Mouse (Mus musculus) testis, adult 2 months (tissue): ENCODE results near the gene Agpat2. TPM values are rescaled to one million over a fixed set of nuclear protein-coding genes. Genes with fewer than 3 reads are reported as not detected.

Experiments
- H3K27ac ChIP-seq: fragments of 200-500 bp; 2 replicates; pipeline ENCODE4 v1.5.1; 2012; ENCODE audit warnings: low read depth, low read length; ENCODE audit not compliant: control insufficient read depth, insufficient read depth
- H3K27me3 ChIP-seq: fragments of 200-500 bp; 2 replicates; pipeline ENCODE4 v1.6.1; 2012; ENCODE audit warnings: mild to moderate bottlenecking, low read length, moderate library complexity; ENCODE audit not compliant: control insufficient read depth, insufficient read depth
- H3K36me3 ChIP-seq: fragments of 200-500 bp; 2 replicates; pipeline ENCODE4 v1.6.1; 2012; ENCODE audit warnings: mild to moderate bottlenecking, low read length; ENCODE audit not compliant: control insufficient read depth, insufficient read depth
- H3K4me1 ChIP-seq: fragments of 200-500 bp; 2 replicates; pipeline ENCODE4 v1.6.1; 2012; ENCODE audit warnings: low read length; ENCODE audit not compliant: control insufficient read depth, insufficient read depth
- H3K4me3 ChIP-seq: fragments of 200-500 bp; 2 replicates; pipeline ENCODE4 v1.5.1; 2012; ENCODE audit warnings: low read depth, mild to moderate bottlenecking, low read length, moderate library complexity, mixed read lengths; ENCODE audit not compliant: control insufficient read depth
- CTCF ChIP-seq: fragments of 200-500 bp; IDR thresholded peaks from 2 replicates; pipeline ENCODE4 v1.5.1; 2012; ENCODE audit warnings: low read depth, mild to moderate bottlenecking, inconsistent platforms, low read length, moderate library complexity; ENCODE audit not compliant: control insufficient read depth, insufficient read depth, insufficient replicate concordance
- POLR2A ChIP-seq: fragments of 200-500 bp; IDR thresholded peaks from 2 replicates; pipeline ENCODE4 v1.6.1; 2012; ENCODE audit warnings: low read depth, mild to moderate bottlenecking, inconsistent platforms, low read length, moderate library complexity; ENCODE audit not compliant: control insufficient read depth
- polyA plus RNA-seq: library from polyadenylated mRNA; depleted of rRNA; stranded (reverse); fragments of >200 nt; gene quantifications from 2 replicates; pipeline ENCODE4 v1.2.3, GENCODE M21; 2012; rRNA removed

Gene Agpat2
- polyA plus RNA-seq, 1 experiment = 223 TPM

DNA sequence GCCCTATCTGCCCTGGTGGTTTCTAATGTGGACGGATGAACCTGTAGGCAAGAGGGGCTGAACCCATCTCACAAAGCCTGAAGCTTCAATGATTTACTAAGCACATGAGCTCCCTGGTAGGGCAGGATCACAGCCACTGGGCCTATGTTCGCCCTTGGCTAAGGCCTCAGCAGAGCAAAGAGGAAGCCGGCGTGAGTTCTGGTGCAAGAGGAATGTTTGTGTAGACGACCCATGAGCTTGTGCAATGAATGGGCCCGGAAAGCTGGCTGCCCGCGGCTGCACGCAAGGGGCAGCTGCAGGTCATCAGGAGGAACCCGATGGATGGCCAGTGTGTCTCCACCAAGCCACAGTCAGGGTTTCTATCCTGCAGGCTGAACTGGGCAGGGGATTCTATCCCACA, 54.4 kb downstream of the Agpat2 start:
- H3K36me3 ChIP-seq = no peaks in the 10 kb centered on the region
- no peak for TF ChIP-seq CTCF
- TF ChIP-seq POLR2A = no peak
- no peak overlapping the region for H3K27ac ChIP-seq
- no peaks in the 10 kb centered on the region for H3K4me1 ChIP-seq
- H3K27me3 ChIP-seq = no peaks in the 10 kb centered on the region
- no peak overlapping the region for H3K4me3 ChIP-seq

DNA sequence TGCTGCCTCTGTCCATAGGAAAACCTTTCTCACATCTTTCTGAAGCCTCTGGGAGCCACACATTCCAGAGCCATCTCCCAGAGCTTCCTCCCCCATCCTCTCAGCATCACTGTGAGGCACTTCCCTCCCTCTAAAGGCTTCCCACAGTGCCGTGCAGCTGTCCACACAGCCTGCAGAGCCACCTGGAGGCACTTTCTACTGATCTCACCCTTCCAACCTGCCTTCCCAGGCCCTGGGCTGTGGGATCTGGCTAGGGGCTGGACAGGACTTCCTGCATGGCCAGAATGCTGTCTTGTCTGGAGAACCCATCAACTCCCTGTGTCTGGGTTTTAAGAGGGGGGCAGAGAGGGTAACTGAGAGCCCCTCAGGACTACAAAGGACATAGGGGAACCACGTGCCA, 56.7 kb downstream of the Agpat2 start:
- no peaks in the 10 kb centered on the region; the same call in 1 of the 2 replicates for H3K4me1 ChIP-seq
- no peak overlapping the region for H3K27ac ChIP-seq
- no peaks in the 10 kb centered on the region for H3K36me3 ChIP-seq
- H3K4me3 ChIP-seq = no peak overlapping the region
- no peak for TF ChIP-seq POLR2A
- no peak for TF ChIP-seq CTCF
- no peaks in the 10 kb centered on the region for H3K27me3 ChIP-seq

DNA sequence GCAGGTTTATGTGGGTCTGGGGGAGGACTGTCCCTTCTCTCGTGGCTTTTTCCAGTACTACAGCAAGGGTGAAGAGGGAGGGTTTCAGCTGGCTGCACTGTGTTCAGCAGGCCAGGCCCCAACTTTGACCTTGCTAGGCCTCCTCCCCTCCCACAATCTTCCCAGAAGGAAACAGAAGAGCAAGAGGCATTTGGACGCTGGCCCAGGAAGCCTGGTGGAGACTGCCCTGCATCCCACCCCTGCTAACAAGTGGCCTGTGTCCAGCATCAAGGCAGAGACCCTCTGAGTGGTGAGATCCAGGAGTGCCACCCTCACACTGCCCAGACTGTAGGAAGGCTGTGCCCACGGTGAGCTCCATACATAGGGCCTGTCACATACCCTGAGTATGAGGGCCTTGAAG, 60.0 kb downstream of the Agpat2 start:
- H3K4me1 ChIP-seq = no peaks in the 10 kb centered on the region; the same call in 1 of the 2 replicates

DNA sequence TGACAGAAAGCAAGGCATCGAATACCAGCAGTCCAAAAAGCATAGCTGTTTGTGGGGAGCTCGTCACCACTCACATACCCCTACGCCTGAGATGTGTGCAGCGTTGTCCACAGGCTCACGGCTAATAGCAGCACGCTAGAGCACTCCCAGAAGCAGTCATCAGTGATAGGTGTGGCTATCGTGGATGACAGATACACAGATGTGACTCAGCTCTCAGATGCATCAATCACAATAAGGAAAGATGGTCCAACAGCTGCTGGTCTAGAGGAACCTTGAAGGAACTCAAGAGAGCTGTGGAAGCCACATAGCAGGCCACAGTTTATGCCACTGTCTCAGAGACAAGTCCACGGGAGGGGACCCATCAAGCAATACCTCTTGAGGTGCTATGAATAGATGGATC, 60.4 kb downstream of the Agpat2 start:
- no peak overlapping the region for H3K27ac ChIP-seq
- no peak for TF ChIP-seq POLR2A
- no peak for TF ChIP-seq CTCF
- H3K27me3 ChIP-seq = no peaks in the 10 kb centered on the region
- H3K4me1 ChIP-seq = no peaks in the 10 kb centered on the region; the same call in 1 of the 2 replicates
- no peaks in the 10 kb centered on the region for H3K36me3 ChIP-seq
- no peak overlapping the region for H3K4me3 ChIP-seq

More for the DNA sequence above, 60.0 kb downstream of the Agpat2 start:
- Histone ChIP-seq H3K36me3 (no peaks in the 10 kb centered on the region), H3K27me3 (no peaks in the 10 kb centered on the region), H3K27ac (no peak overlapping the region), H3K4me3 (no peak overlapping the region)
- TF ChIP-seq CTCF (no peak), POLR2A (no peak)

DNA sequence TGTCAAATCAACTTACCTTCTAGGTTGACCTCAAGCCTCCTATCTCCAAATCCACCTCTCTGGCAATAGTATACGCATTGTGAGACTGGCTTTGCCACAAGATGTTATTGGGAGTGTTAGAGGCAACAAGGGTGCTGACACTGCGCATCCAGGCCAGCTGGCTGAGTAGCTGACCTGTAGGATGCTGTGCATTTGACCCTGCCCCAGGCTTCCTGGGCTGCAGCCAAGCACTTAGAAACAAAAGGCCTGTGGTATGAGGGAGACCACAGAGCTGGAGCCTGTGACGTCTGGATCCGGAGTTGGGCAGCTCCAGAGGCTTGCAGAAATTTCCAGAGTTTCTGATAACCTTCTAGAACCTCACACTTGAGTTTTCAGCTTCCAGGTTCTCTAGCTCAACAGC, 61.1 kb downstream of the Agpat2 start:
- Histone ChIP-seq H3K27ac (no peak overlapping the region), H3K4me3 (no peak overlapping the region), H3K36me3 (no peaks in the 10 kb centered on the region), H3K27me3 (no peaks in the 10 kb centered on the region), H3K4me1 (no peaks in the 10 kb centered on the region; the same call in 1 of the 2 replicates)
- TF ChIP-seq CTCF = no peak
- TF ChIP-seq POLR2A = no peak

Other genes with a start within 250 kb of the Agpat2 start
- 0.75 and 1.9 TPM in 2 replicates for gene Card9, start 243.5 kb downstream of the Agpat2 start, polyA plus RNA-seq
- gene Snapc4, start 223.8 kb downstream of the Agpat2 start, polyA plus RNA-seq = 20.2 and 22.5 TPM in 2 replicates
- gene Entr1, start 215.1 kb downstream of the Agpat2 start, polyA plus RNA-seq = 388 and 401 TPM in 2 replicates
- 65.5 and 74.1 TPM in 2 replicates for gene Pmpca, start 215.1 kb downstream of the Agpat2 start, polyA plus RNA-seq
- gene Inpp5e, start 195.2 kb downstream of the Agpat2 start, polyA plus RNA-seq = 67.3 and 71.0 TPM in 2 replicates
- 58.1 and 58.6 TPM in 2 replicates for gene Sec16a, start 159.2 kb downstream of the Agpat2 start, polyA plus RNA-seq
- gene Notch1, start 87.8 kb downstream of the Agpat2 start, polyA plus RNA-seq = 3.0 TPM in 2 replicates
- 27.4 and 41.2 TPM in 2 replicates for gene Egfl7, start 24.4 kb downstream of the Agpat2 start, polyA plus RNA-seq
- not detected in 2 replicates for gene Gm20532, start 17.8 kb downstream of the Agpat2 start, polyA plus RNA-seq
- 10.3 and 12.0 TPM in 2 replicates for gene Fam69b, start 24.0 kb upstream of the Agpat2 start, polyA plus RNA-seq
- gene Lcn4, start 66.9 kb upstream of the Agpat2 start, polyA plus RNA-seq = not detected in 2 replicates